26 mouse cellular contexts compared by ENCODE assay signal in genomic region chr9:101982378-101982777, GRCm38 (mm10).
A peak's percentile ranks its signal among the peaks of the same experiment; 100 is the strongest.
DNase-seq lines count a peak whose midpoint lies in the region; ATAC-seq and TF ChIP-seq lines count a peak whose summit lies in the region.
"Had no signal": no experiment of that assay in that cellular context is flagged by ENCODE, and none has a peak within 500 bp of the region (broad histone marks: within the 10 kb centered on the region; RNA-seq: fewer than 3 reads in every experiment).

No protein-coding gene starts in this region.

- 77% methylated on average over 7 of the region's 7 CpGs for WGBS in hindbrain, embryonic 15.5 days
- WGBS in hindbrain, postnatal 0 days = 84% methylated on average over 7 of the region's 7 CpGs
- 43% methylated on average over 7 of the region's 7 CpGs for WGBS in lung, embryonic 16.5 days
- WGBS in neural tube, embryonic 14.5 days = 36% methylated on average over 7 of the region's 7 CpGs

- H3K4me1 ChIP-seq in hindbrain, embryonic 15.5 days (replicated peaks) = no peaks in the 10 kb centered on the region; the same call in none of the 2 replicates
- no peaks in the 10 kb centered on the region for H3K4me1 ChIP-seq in hindbrain, postnatal 0 days (ENCODE audit: insufficient read depth, low read length)
- no peaks in the 10 kb centered on the region for H3K4me1 ChIP-seq in lung, embryonic 16.5 days (replicated peaks; ENCODE audit: control insufficient read depth, insufficient read depth, low read length)
- peaks cover 3% of the 10 kb centered on the region; the same call in 1 of the 2 replicates for H3K4me1 ChIP-seq in neural tube, embryonic 14.5 days (ENCODE audit: control insufficient read depth, insufficient read depth, low read length)
- H3K4me1 ChIP-seq: forebrain, embryonic 10.5 days; heart, embryonic 10.5 days; heart, embryonic 13.5 days; hindbrain, embryonic 12.5 days had no signal

- no peak for TF ChIP-seq CTCF in hindbrain, postnatal 0 days (IDR thresholded peaks at IDR 0.05; ENCODE audit: low read depth)

- ATAC-seq in hindbrain, embryonic 15.5 days (ENCODE audit: low FRiP score, low read depth) = no peak
- ATAC-seq in hindbrain, postnatal 0 days = no peak
- peak; percentile 84 for ATAC-seq in lung, embryonic 16.5 days (ENCODE audit: low read depth)
- ATAC-seq in neural tube, embryonic 14.5 days (ENCODE audit: low read depth) = peak; percentile 63
- ATAC-seq: forebrain, embryonic 13.5 days; forebrain, embryonic 16.5 days; Patski had no signal

- no peak overlapping the region for H3K4me3 ChIP-seq in hindbrain, embryonic 15.5 days
- H3K4me3 ChIP-seq in hindbrain, postnatal 0 days (ENCODE audit: low read length) = no peak overlapping the region
- H3K4me3 ChIP-seq in lung, embryonic 16.5 days (ENCODE audit: low read length) = no peak overlapping the region
- no peak overlapping the region for H3K4me3 ChIP-seq in neural tube, embryonic 14.5 days (ENCODE audit: low read depth, low read length)
- H3K4me3 ChIP-seq: forebrain, embryonic 10.5 days; forebrain, embryonic 13.5 days; heart, adult 2 months; heart, embryonic 10.5 days; heart, embryonic 13.5 days; hindbrain, embryonic 12.5 days had no signal

- no peak overlapping the region for H3K4me2 ChIP-seq in hindbrain, embryonic 15.5 days
- H3K4me2 ChIP-seq in hindbrain, postnatal 0 days (ENCODE audit: low read depth, low read length) = no peak overlapping the region
- H3K4me2 ChIP-seq in lung, embryonic 16.5 days (ENCODE audit: low read depth, low read length) = no peak overlapping the region
- H3K4me2 ChIP-seq in neural tube, embryonic 14.5 days (ENCODE audit: low read depth, low read length) = no peak overlapping the region
- H3K4me2 ChIP-seq: forebrain, embryonic 13.5 days; heart, embryonic 13.5 days; hindbrain, embryonic 12.5 days had no signal

- H3K9me3 ChIP-seq in hindbrain, embryonic 15.5 days = no peaks in the 10 kb centered on the region
- no peaks in the 10 kb centered on the region for H3K9me3 ChIP-seq in hindbrain, postnatal 0 days (ENCODE audit: low read length)
- H3K9me3 ChIP-seq in lung, embryonic 16.5 days (ENCODE audit: control insufficient read depth, low read length) = no peaks in the 10 kb centered on the region
- H3K9me3 ChIP-seq in neural tube, embryonic 14.5 days (ENCODE audit: control insufficient read depth, low read length) = no peaks in the 10 kb centered on the region
- H3K9me3 ChIP-seq: forebrain, embryonic 10.5 days; forebrain, embryonic 13.5 days; heart, embryonic 10.5 days; heart, embryonic 13.5 days; hindbrain, embryonic 12.5 days had no signal

- no peak overlapping the region for H3K9ac ChIP-seq in hindbrain, embryonic 15.5 days
- no peak overlapping the region for H3K9ac ChIP-seq in hindbrain, postnatal 0 days (replicated peaks; ENCODE audit: low read length)
- H3K9ac ChIP-seq in lung, embryonic 16.5 days (ENCODE audit: low read length) = no peak overlapping the region
- H3K9ac ChIP-seq in neural tube, embryonic 14.5 days (replicated peaks; ENCODE audit: low read depth, low read length) = no peak overlapping the region
- H3K9ac ChIP-seq: forebrain, embryonic 13.5 days; heart, embryonic 13.5 days; hindbrain, embryonic 12.5 days had no signal

- H3K36me3 ChIP-seq in hindbrain, embryonic 15.5 days = no peaks in the 10 kb centered on the region
- H3K36me3 ChIP-seq in hindbrain, postnatal 0 days (ENCODE audit: insufficient read depth, low read length) = no peaks in the 10 kb centered on the region
- H3K36me3 ChIP-seq in lung, embryonic 16.5 days (ENCODE audit: control insufficient read depth, insufficient read depth, low read length) = no peaks in the 10 kb centered on the region
- H3K36me3 ChIP-seq in neural tube, embryonic 14.5 days (ENCODE audit: control insufficient read depth, insufficient read depth, low read length) = no peaks in the 10 kb centered on the region
- H3K36me3 ChIP-seq: forebrain, embryonic 10.5 days; G1E; heart, embryonic 10.5 days; heart, embryonic 13.5 days; hindbrain, embryonic 12.5 days had no signal

- DNase-seq in hindbrain, postnatal 0 days (ENCODE audit: low spot score) = no peak
- no peak for DNase-seq in lung, adult 18-20 months
- DNase-seq in layer of hippocampus, adult 18-20 months (ENCODE audit: low spot score in 2 of 2) = no peak
- DNase-seq: adrenal gland, postnatal 10 days; adrenal gland, postnatal 36 days; B cell, adult 2 months; cerebellum, adult 18-20 months; cerebellum, adult 9-10 months; cerebellum, postnatal 14 days; gastrocnemius, postnatal 10 days; gastrocnemius, postnatal 36 days; heart, adult 2 months; heart, postnatal 14 days; heart, postnatal 4 days had no signal

- H3K27me3 ChIP-seq in hindbrain, embryonic 15.5 days = no peaks in the 10 kb centered on the region
- H3K27me3 ChIP-seq in hindbrain, postnatal 0 days (ENCODE audit: insufficient read depth, low read length) = no peaks in the 10 kb centered on the region
- H3K27me3 ChIP-seq in lung, embryonic 16.5 days (ENCODE audit: control insufficient read depth, insufficient read depth, low read depth, low read length) = no peaks in the 10 kb centered on the region
- no peaks in the 10 kb centered on the region for H3K27me3 ChIP-seq in neural tube, embryonic 14.5 days (ENCODE audit: control insufficient read depth, insufficient read depth, low read length)
- H3K27me3 ChIP-seq: CH12.LX; forebrain, embryonic 13.5 days; hindbrain, embryonic 12.5 days; Patski had no signal

- H3K27ac ChIP-seq in hindbrain, embryonic 15.5 days (replicated peaks) = 0 out of 2 replicates have a peak overlapping the region, but pooled peaks have one; percentile 2
- H3K27ac ChIP-seq in hindbrain, postnatal 0 days = no peak overlapping the region
- H3K27ac ChIP-seq in lung, embryonic 16.5 days (ENCODE audit: low read length) = no peak overlapping the region
- H3K27ac ChIP-seq in neural tube, embryonic 14.5 days (ENCODE audit: low read depth, low read length) = no peak overlapping the region
- H3K27ac ChIP-seq: forebrain, embryonic 10.5 days; forebrain, embryonic 13.5 days; heart, adult 2 months; heart, embryonic 10.5 days; heart, embryonic 13.5 days; hindbrain, embryonic 12.5 days had no signal

Comparison
In these comparisons a context has a peak if more than half of its experiments do, and no peak if none do; other contexts are left out.
1. ATAC-seq: peak in lung, embryonic 16.5 days (single experiment) and neural tube, embryonic 14.5 days (single experiment); none in hindbrain, embryonic 15.5 days (single experiment) and hindbrain, postnatal 0 days (single experiment).